Mouse (Mus musculus): ENCODE results near the gene Dnah8. TPM values are rescaled to one million over a fixed set of nuclear protein-coding genes. Genes with fewer than 3 reads are reported as not detected.

Dnah8 gene
- polyA plus RNA-seq, 1 experiment from 2014 or later, result 1.5 TPM

- H3K36me3 ChIP-seq (replicated peaks; ENCODE audit: control insufficient read depth, insufficient read depth, low read depth, low read length), result no peaks in the 10 kb centered on the region
- no peak overlapping the region for H3K27ac ChIP-seq (replicated peaks; ENCODE audit: low read depth, low read length)
- no peak for DNase-seq (ENCODE audit: low spot score)
- H3K4me1 ChIP-seq (ENCODE audit: control insufficient read depth, insufficient read depth, low read length), result no peaks in the 10 kb centered on the region
- no peak overlapping the region for H3K9ac ChIP-seq (replicated peaks; ENCODE audit: low read length)
- H3K9me3 ChIP-seq (replicated peaks; ENCODE audit: control insufficient read depth, low read length), result no peaks in the 10 kb centered on the region
- ATAC-seq (replicated peaks; ENCODE audit: insufficient number of reproducible peaks, low FRiP score, low TSS enrichment, low read depth), result no peak
- no peak overlapping the region for H3K4me3 ChIP-seq (ENCODE audit: low read depth, low read length)
- WGBS, result 82% methylated on average over 4 of the region's 4 CpGs
- no peak overlapping the region for H3K4me2 ChIP-seq (ENCODE audit: low read depth, low read length)
- no peaks in the 10 kb centered on the region for H3K27me3 ChIP-seq (ENCODE audit: control insufficient read depth, insufficient read depth, low read length)
Measured at GRCm38 (mm10) chr17:30796616-30797015, 172.5 kb downstream of the Dnah8 start.

GRCm38 (mm10) chr17:30800261-30800985, 176.3 kb downstream of the Dnah8 start:
- no peaks in the 10 kb centered on the region for H3K36me3 ChIP-seq (replicated peaks; ENCODE audit: control insufficient read depth, insufficient read depth, low read depth, low read length)
- no peak overlapping the region for H3K27ac ChIP-seq (replicated peaks; ENCODE audit: low read depth, low read length)
- WGBS, result 89% methylated on average over 19 of the region's 19 CpGs
- no peak for DNase-seq (ENCODE audit: low spot score)
- H3K4me2 ChIP-seq (ENCODE audit: low read depth, low read length), result no peak overlapping the region
- H3K4me3 ChIP-seq (ENCODE audit: low read depth, low read length), result no peak overlapping the region
- ATAC-seq (replicated peaks; ENCODE audit: insufficient number of reproducible peaks, low FRiP score, low TSS enrichment, low read depth), result no peak
- H3K4me1 ChIP-seq (ENCODE audit: control insufficient read depth, insufficient read depth, low read length), result no peaks in the 10 kb centered on the region
- no peaks in the 10 kb centered on the region for H3K27me3 ChIP-seq (ENCODE audit: control insufficient read depth, insufficient read depth, low read length)
- no peaks in the 10 kb centered on the region for H3K9me3 ChIP-seq (replicated peaks; ENCODE audit: control insufficient read depth, low read length)
- H3K9ac ChIP-seq (replicated peaks; ENCODE audit: low read length), result no peak overlapping the region

- Histone ChIP-seq H3K27me3 (ENCODE audit: control insufficient read depth, insufficient read depth, low read length) (no peaks in the 10 kb centered on the region), H3K4me3 (ENCODE audit: low read depth, low read length) (no peak overlapping the region), H3K9ac (replicated peaks; ENCODE audit: low read length) (no peak overlapping the region), H3K4me2 (ENCODE audit: low read depth, low read length) (no peak overlapping the region), H3K9me3 (replicated peaks; ENCODE audit: control insufficient read depth, low read length) (no peaks in the 10 kb centered on the region), H3K36me3 (replicated peaks; ENCODE audit: control insufficient read depth, insufficient read depth, low read depth, low read length) (no peaks in the 10 kb centered on the region), H3K4me1 (ENCODE audit: control insufficient read depth, insufficient read depth, low read length) (no peaks in the 10 kb centered on the region), H3K27ac (replicated peaks; ENCODE audit: low read depth, low read length) (no peak overlapping the region)
- DNase-seq (ENCODE audit: low spot score) (no peak), ATAC-seq (replicated peaks; ENCODE audit: insufficient number of reproducible peaks, low FRiP score, low TSS enrichment, low read depth) (no peak)
- WGBS, result 94% methylated on average over 9 of the region's 9 CpGs
Measured at GRCm38 (mm10) chr17:30803668-30804067, 179.5 kb downstream of the Dnah8 start.

- no peak for ATAC-seq (replicated peaks; ENCODE audit: insufficient number of reproducible peaks, low FRiP score, low TSS enrichment, low read depth)
- 63% methylated on average over 8 of the region's 8 CpGs for WGBS
- Histone ChIP-seq H3K27ac (replicated peaks; ENCODE audit: low read depth, low read length) (no peak overlapping the region), H3K4me1 (ENCODE audit: control insufficient read depth, insufficient read depth, low read length) (no peaks in the 10 kb centered on the region), H3K9ac (replicated peaks; ENCODE audit: low read length) (no peak overlapping the region), H3K4me3 (ENCODE audit: low read depth, low read length) (no peak overlapping the region), H3K9me3 (replicated peaks; ENCODE audit: control insufficient read depth, low read length) (no peaks in the 10 kb centered on the region), H3K27me3 (ENCODE audit: control insufficient read depth, insufficient read depth, low read length) (no peaks in the 10 kb centered on the region), H3K36me3 (replicated peaks; ENCODE audit: control insufficient read depth, insufficient read depth, low read depth, low read length) (no peaks in the 10 kb centered on the region), H3K4me2 (ENCODE audit: low read depth, low read length) (no peak overlapping the region)
- DNase-seq (ENCODE audit: low spot score), result no peak
Measured at GRCm38 (mm10) chr17:30804955-30805354, 180.8 kb downstream of the Dnah8 start.

GRCm38 (mm10) chr17:30805511-30806059, 181.4 kb downstream of the Dnah8 start:
- Histone ChIP-seq H3K36me3 (replicated peaks; ENCODE audit: control insufficient read depth, insufficient read depth, low read depth, low read length) (no peaks in the 10 kb centered on the region), H3K4me2 (ENCODE audit: low read depth, low read length) (no peak overlapping the region), H3K27me3 (ENCODE audit: control insufficient read depth, insufficient read depth, low read length) (no peaks in the 10 kb centered on the region), H3K4me1 (ENCODE audit: control insufficient read depth, insufficient read depth, low read length) (no peaks in the 10 kb centered on the region), H3K27ac (replicated peaks; ENCODE audit: low read depth, low read length) (no peak overlapping the region), H3K9me3 (replicated peaks; ENCODE audit: control insufficient read depth, low read length) (no peaks in the 10 kb centered on the region), H3K4me3 (ENCODE audit: low read depth, low read length) (no peak overlapping the region), H3K9ac (replicated peaks; ENCODE audit: low read length) (no peak overlapping the region)
- WGBS, result 44% methylated on average over 12 of the region's 12 CpGs
- ATAC-seq (replicated peaks; ENCODE audit: insufficient number of reproducible peaks, low FRiP score, low TSS enrichment, low read depth) (no peak), DNase-seq (ENCODE audit: low spot score) (no peak)

- H3K9ac ChIP-seq (replicated peaks; ENCODE audit: low read length), result no peak overlapping the region
- no peak overlapping the region for H3K4me3 ChIP-seq (ENCODE audit: low read depth, low read length)
- H3K4me1 ChIP-seq (ENCODE audit: control insufficient read depth, insufficient read depth, low read length), result no peaks in the 10 kb centered on the region
- H3K36me3 ChIP-seq (replicated peaks; ENCODE audit: control insufficient read depth, insufficient read depth, low read depth, low read length), result no peaks in the 10 kb centered on the region
- no peaks in the 10 kb centered on the region for H3K9me3 ChIP-seq (replicated peaks; ENCODE audit: control insufficient read depth, low read length)
- no peak overlapping the region for H3K4me2 ChIP-seq (ENCODE audit: low read depth, low read length)
- H3K27ac ChIP-seq (replicated peaks; ENCODE audit: low read depth, low read length), result no peak overlapping the region
- WGBS, result 82% methylated on average over 15 of the region's 15 CpGs
- DNase-seq (ENCODE audit: low spot score) (no peak), ATAC-seq (replicated peaks; ENCODE audit: insufficient number of reproducible peaks, low FRiP score, low TSS enrichment, low read depth) (no peak)
- no peaks in the 10 kb centered on the region for H3K27me3 ChIP-seq (ENCODE audit: control insufficient read depth, insufficient read depth, low read length)
Measured at GRCm38 (mm10) chr17:30808866-30809660, 184.9 kb downstream of the Dnah8 start.

- no peaks in the 10 kb centered on the region for H3K27me3 ChIP-seq (ENCODE audit: control insufficient read depth, insufficient read depth, low read length)
- no peak for ATAC-seq (replicated peaks; ENCODE audit: insufficient number of reproducible peaks, low FRiP score, low TSS enrichment, low read depth)
- no peak overlapping the region for H3K9ac ChIP-seq (replicated peaks; ENCODE audit: low read length)
Measured at GRCm38 (mm10) chr17:30809926-30810660, 185.9 kb downstream of the Dnah8 start.

More at GRCm38 (mm10) chr17:30809926-30810660, 185.9 kb downstream of the Dnah8 start:
- DNase-seq (ENCODE audit: low spot score), result no peak
- H3K4me2 ChIP-seq (ENCODE audit: low read depth, low read length), result no peak overlapping the region
- no peaks in the 10 kb centered on the region for H3K9me3 ChIP-seq (replicated peaks; ENCODE audit: control insufficient read depth, low read length)
- H3K27ac ChIP-seq (replicated peaks; ENCODE audit: low read depth, low read length), result no peak overlapping the region
- H3K4me1 ChIP-seq (ENCODE audit: control insufficient read depth, insufficient read depth, low read length), result no peaks in the 10 kb centered on the region
- H3K4me3 ChIP-seq (ENCODE audit: low read depth, low read length), result no peak overlapping the region
- H3K36me3 ChIP-seq (replicated peaks; ENCODE audit: control insufficient read depth, insufficient read depth, low read depth, low read length), result no peaks in the 10 kb centered on the region
- 78% methylated on average over 16 of the region's 16 CpGs for WGBS
